Mouse (Mus musculus): Measurements from ENCODE around the gene 4430402I18Rik. TPM values are rescaled to one million over a fixed set of nuclear protein-coding genes. Genes with fewer than 3 reads are reported as not detected.

The 4430402I18Rik gene
- polyA plus RNA-seq, 1 experiment = 0.72 TPM

DNA sequence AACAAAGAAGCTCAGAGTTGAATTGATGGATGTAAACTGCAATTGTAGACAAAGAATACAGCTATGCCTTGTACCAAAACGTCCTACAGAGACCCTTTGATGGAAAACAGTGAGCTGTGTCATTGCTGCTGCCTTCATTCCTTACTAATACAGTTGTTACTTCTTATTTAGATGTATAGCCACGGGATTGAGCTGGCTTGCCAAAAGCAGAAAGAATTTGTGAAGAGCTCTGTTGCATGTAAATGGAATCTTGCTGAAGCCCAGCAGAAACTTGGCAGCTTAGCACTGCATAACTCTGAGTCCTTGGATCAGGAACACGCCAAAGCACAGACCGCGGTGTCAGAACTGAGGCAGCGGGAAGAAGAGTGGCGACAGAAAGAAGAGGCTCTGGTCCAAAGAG, 27.3 kb upstream of the 4430402I18Rik start:
- no peaks in the 10 kb centered on the region for H3K27me3 ChIP-seq (ENCODE audit: control insufficient read depth, insufficient read depth, low read length, poor library complexity, severe bottlenecking)
- no peaks in the 10 kb centered on the region for H3K9me3 ChIP-seq (replicated peaks; ENCODE audit: control insufficient read depth, insufficient read depth, low read length, poor library complexity, severe bottlenecking)
- TF ChIP-seq POLR2A (IDR thresholded peaks at IDR 0.05; ENCODE audit: insufficient read depth, low read length) (no peak), EP300 (IDR thresholded peaks at IDR 0.05; ENCODE audit: insufficient read depth, low read depth, low read length) (no peak), CTCF (IDR thresholded peaks at IDR 0.05; ENCODE audit: low read depth, low read length) (no peak)
- no peak overlapping the region for H3K9ac ChIP-seq (ENCODE audit: low read depth, poor library complexity, severe bottlenecking)
- H3K4me3 ChIP-seq (ENCODE audit: low read depth, low read length) = no peak overlapping the region
- peaks cover 12% of the 10 kb centered on the region for H3K36me3 ChIP-seq (ENCODE audit: control insufficient read depth, insufficient read depth, low read length, poor library complexity, severe bottlenecking)
- H3K4me1 ChIP-seq (ENCODE audit: control insufficient read depth, insufficient read depth, low read length) = no peaks in the 10 kb centered on the region
- no peak overlapping the region for H3K27ac ChIP-seq (ENCODE audit: insufficient read depth, low read length)

DNA sequence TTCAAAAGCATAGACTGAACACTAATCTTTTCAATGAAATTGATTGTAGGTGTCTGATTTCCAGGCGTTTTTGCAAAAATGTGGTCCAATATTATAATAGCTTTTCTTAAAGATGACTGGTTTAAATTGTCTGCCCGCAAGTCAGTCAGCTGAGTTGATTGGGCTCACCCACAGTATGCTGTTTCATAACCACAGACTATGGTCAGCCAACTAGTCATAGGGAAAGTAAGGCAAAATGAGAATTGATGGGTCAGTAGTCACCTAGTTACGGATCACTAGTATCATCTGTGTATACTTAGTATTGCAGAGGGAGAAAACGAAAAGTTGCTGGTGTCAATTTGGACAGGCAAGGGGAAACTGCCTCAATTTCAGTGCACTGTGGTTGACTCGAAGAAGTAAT, 23.8 kb upstream of the 4430402I18Rik start:
- Histone ChIP-seq H3K27me3 (ENCODE audit: control insufficient read depth, insufficient read depth, low read length, poor library complexity, severe bottlenecking) (no peaks in the 10 kb centered on the region), H3K4me3 (ENCODE audit: low read depth, low read length) (no peak overlapping the region), H3K36me3 (ENCODE audit: control insufficient read depth, insufficient read depth, low read length, poor library complexity, severe bottlenecking) (peaks cover 10% of the 10 kb centered on the region), H3K27ac (ENCODE audit: insufficient read depth, low read length) (no peak overlapping the region), H3K4me1 (ENCODE audit: control insufficient read depth, insufficient read depth, low read length) (peaks cover 2% of the 10 kb centered on the region), H3K9me3 (replicated peaks; ENCODE audit: control insufficient read depth, insufficient read depth, low read length, poor library complexity, severe bottlenecking) (no peaks in the 10 kb centered on the region), H3K9ac (ENCODE audit: low read depth, poor library complexity, severe bottlenecking) (peak overlapping the region; percentile 82; the same call in 1 of the 2 replicates)
- TF ChIP-seq POLR2A (IDR thresholded peaks at IDR 0.05; ENCODE audit: insufficient read depth, low read length) (no peak), EP300 (IDR thresholded peaks at IDR 0.05; ENCODE audit: insufficient read depth, low read depth, low read length) (no peak)

DNA sequence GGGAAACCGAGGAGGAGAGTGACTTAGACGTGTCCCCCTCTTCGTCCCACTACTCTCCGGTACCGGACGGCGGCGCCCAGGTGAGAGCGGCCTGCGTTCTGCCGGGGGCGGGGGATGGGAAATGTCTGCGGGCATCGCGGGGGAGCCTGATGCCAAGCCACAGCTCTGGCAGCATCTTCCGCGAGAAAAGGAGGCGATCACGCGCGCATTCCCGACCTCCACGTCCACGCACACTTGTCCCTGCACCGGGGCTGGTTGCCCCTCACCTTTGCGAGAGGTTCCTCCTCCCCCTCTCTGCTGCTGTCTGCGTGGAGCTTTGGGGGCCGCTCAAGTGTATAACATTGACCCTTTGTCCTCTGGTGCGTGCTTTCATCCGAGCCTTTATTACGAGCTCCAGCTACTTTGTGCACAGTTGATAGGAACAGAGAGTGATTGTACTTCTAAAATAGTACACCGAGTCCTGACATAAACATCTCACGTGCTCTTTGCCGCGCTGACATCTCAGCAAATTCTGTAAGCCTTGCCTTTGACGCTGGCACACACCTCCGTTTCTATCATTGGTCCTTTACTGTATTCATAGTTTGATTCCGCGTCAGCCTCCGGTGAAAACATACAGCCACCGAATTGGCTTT, 23.1 kb upstream of the 4430402I18Rik start:
- Histone ChIP-seq H3K9me3 (replicated peaks; ENCODE audit: control insufficient read depth, insufficient read depth, low read length, poor library complexity, severe bottlenecking) (no peaks in the 10 kb centered on the region), H3K4me1 (ENCODE audit: control insufficient read depth, insufficient read depth, low read length) (peaks cover 2% of the 10 kb centered on the region), H3K9ac (ENCODE audit: low read depth, poor library complexity, severe bottlenecking) (peak overlapping the region; percentile 82), H3K36me3 (ENCODE audit: control insufficient read depth, insufficient read depth, low read length, poor library complexity, severe bottlenecking) (peaks cover 10% of the 10 kb centered on the region), H3K4me3 (ENCODE audit: low read depth, low read length) (peak overlapping the region; percentile 73), H3K27me3 (ENCODE audit: control insufficient read depth, insufficient read depth, low read length, poor library complexity, severe bottlenecking) (no peaks in the 10 kb centered on the region), H3K27ac (ENCODE audit: insufficient read depth, low read length) (no peak overlapping the region)
- TF ChIP-seq CTCF (IDR thresholded peaks at IDR 0.05; ENCODE audit: low read depth, low read length) (no peak), EP300 (IDR thresholded peaks at IDR 0.05; ENCODE audit: insufficient read depth, low read depth, low read length) (no peak)

DNA sequence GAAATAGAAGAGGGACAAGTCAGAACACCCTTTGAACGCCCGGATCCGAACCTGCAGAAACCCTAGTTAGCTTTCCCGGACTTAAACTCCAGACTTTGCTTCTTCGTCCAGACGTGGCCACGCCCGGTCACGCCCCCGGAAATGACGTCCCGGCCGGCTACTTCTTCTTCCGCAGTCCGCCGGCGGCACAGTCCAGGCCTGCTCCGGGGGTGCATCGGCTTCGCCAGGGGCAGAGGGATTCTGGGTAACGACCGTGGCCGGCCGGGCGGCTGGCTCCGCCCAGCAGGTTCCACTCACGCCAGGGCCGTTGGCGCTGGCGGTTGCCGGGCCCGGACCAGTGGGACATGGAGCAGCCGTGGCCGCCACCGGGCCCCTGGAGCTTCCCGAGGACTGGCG, 22.6 kb upstream of the 4430402I18Rik start, which contains the start of gene Cdc37l1:
TSS of gene Cdc37l1 (plus strand) at position 159 of the 396 bp plus-strand sequence.
- H3K36me3 ChIP-seq (ENCODE audit: control insufficient read depth, insufficient read depth, low read length, poor library complexity, severe bottlenecking) = peaks cover 5% of the 10 kb centered on the region
- H3K27me3 ChIP-seq (ENCODE audit: control insufficient read depth, insufficient read depth, low read length, poor library complexity, severe bottlenecking) = no peaks in the 10 kb centered on the region
- TF ChIP-seq CTCF (IDR thresholded peaks at IDR 0.05; ENCODE audit: low read depth, low read length) = no peak

DNA sequence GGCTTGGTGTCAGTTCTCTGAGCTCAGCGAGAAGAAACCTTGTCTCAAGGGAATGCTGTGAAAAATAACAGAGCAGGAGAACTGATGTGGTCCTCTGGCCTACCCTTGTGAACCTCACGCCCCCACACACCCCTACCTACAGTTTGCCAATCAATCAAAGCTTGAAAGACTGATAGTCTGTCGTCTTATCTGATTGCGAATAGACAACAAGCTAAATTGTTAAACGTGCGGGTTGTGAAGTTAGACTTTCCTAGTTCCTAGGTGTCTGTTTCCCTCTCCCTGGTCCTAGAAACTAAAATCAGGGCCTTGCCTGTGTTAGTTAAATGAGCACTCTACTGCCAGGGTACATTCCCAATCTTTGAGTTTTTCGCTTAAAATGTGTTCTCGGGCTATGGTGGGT, 21.9 kb upstream of the 4430402I18Rik start:
- TF ChIP-seq POLR2A (IDR thresholded peaks at IDR 0.05; ENCODE audit: insufficient read depth, low read length) (no peak), CTCF (IDR thresholded peaks at IDR 0.05; ENCODE audit: low read depth, low read length) (no peak), EP300 (IDR thresholded peaks at IDR 0.05; ENCODE audit: insufficient read depth, low read depth, low read length) (no peak)
- Histone ChIP-seq H3K4me1 (ENCODE audit: control insufficient read depth, insufficient read depth, low read length) (peaks cover 2% of the 10 kb centered on the region), H3K9me3 (replicated peaks; ENCODE audit: control insufficient read depth, insufficient read depth, low read length, poor library complexity, severe bottlenecking) (no peaks in the 10 kb centered on the region), H3K4me3 (ENCODE audit: low read depth, low read length) (peak overlapping the region; percentile 77; the same call in 1 of the 2 replicates), H3K27me3 (ENCODE audit: control insufficient read depth, insufficient read depth, low read length, poor library complexity, severe bottlenecking) (no peaks in the 10 kb centered on the region), H3K9ac (ENCODE audit: low read depth, poor library complexity, severe bottlenecking) (peak overlapping the region; percentile 82), H3K36me3 (ENCODE audit: control insufficient read depth, insufficient read depth, low read length, poor library complexity, severe bottlenecking) (no peaks in the 10 kb centered on the region), H3K27ac (ENCODE audit: insufficient read depth, low read length) (0 out of 2 replicates have a peak overlapping the region, but pooled peaks have one; percentile 66)

More for the DNA sequence above, 22.6 kb upstream of the 4430402I18Rik start, which contains the start of gene Cdc37l1:
- Histone ChIP-seq H3K4me3 (ENCODE audit: low read depth, low read length) (peak within 1 kb of the TSS; percentile 77), H3K4me1 (ENCODE audit: control insufficient read depth, insufficient read depth, low read length) (peaks cover 2% of the 10 kb centered on the region), H3K9ac (ENCODE audit: low read depth, poor library complexity, severe bottlenecking) (peak within 1 kb of the TSS; percentile 82), H3K9me3 (replicated peaks; ENCODE audit: control insufficient read depth, insufficient read depth, low read length, poor library complexity, severe bottlenecking) (no peaks in the 10 kb centered on the region), H3K27ac (ENCODE audit: insufficient read depth, low read length) (peak within 1 kb of the TSS; percentile 66; the same call in 1 of the 2 replicates)

DNA sequence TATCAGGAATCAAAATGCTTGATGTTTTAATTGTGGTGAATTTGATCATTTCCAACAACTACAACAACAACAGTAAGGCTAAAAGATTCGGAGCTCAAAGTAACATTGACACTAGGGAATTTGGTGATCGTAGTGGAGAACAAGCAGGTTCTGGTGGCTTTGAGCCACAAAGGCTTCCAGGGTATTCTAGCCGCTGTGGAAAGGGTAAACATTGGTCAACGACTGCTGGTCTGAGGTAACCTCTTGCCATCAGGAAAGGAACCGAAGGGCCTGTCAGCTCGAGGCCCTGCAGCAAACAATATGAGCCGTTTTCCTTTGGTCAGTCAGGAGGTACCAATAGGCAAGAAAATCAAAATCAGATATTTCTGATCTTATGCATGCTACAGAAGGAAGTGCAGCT, 15.0 kb upstream of the 4430402I18Rik start:
- H3K9me3 ChIP-seq (replicated peaks; ENCODE audit: control insufficient read depth, insufficient read depth, low read length, poor library complexity, severe bottlenecking) = no peaks in the 10 kb centered on the region
- no peak overlapping the region for H3K9ac ChIP-seq (ENCODE audit: low read depth, poor library complexity, severe bottlenecking)
- H3K4me3 ChIP-seq (ENCODE audit: low read depth, low read length) = no peak overlapping the region
- TF ChIP-seq EP300 (IDR thresholded peaks at IDR 0.05; ENCODE audit: insufficient read depth, low read depth, low read length) (no peak), CTCF (IDR thresholded peaks at IDR 0.05; ENCODE audit: low read depth, low read length) (no peak), POLR2A (IDR thresholded peaks at IDR 0.05; ENCODE audit: insufficient read depth, low read length) (no peak)
- H3K27me3 ChIP-seq (ENCODE audit: control insufficient read depth, insufficient read depth, low read length, poor library complexity, severe bottlenecking) = no peaks in the 10 kb centered on the region
- no peaks in the 10 kb centered on the region for H3K36me3 ChIP-seq (ENCODE audit: control insufficient read depth, insufficient read depth, low read length, poor library complexity, severe bottlenecking)
- no peaks in the 10 kb centered on the region for H3K4me1 ChIP-seq (ENCODE audit: control insufficient read depth, insufficient read depth, low read length)
- H3K27ac ChIP-seq (ENCODE audit: insufficient read depth, low read length) = no peak overlapping the region

All from ES-Bruce4 (cell line).